Mouse (Mus musculus) hindbrain, postnatal 0 days (tissue): Measurements from ENCODE around the gene Aph1b. TPM values are rescaled to one million over a fixed set of nuclear protein-coding genes. Genes with fewer than 3 reads are reported as not detected.

Experiments
- ATAC-seq: fragments of 200-750 bp; cut with Nextera tagmentation; 2 replicates; pipeline ENCODE4 v1.8.0; 2017; ENCODE audit warnings: mild to moderate bottlenecking, moderate TSS enrichment, moderate library complexity
- DNase-seq: peaks from one replicate; pipeline ENCODE4 v3.0.0-alpha.2; 2015; ENCODE audit warnings: low spot score
- H3K27ac ChIP-seq: fragments of 300-500 bp; sonication (generic); 2 replicates; pipeline ENCODE4 v1.5.1; 2014; ENCODE audit warnings: mild to moderate bottlenecking
- H3K27me3 ChIP-seq: fragments of 300-500 bp; sonication (generic); 2 replicates; pipeline ENCODE4 v1.6.1; 2014; ENCODE audit warnings: low read length, mixed read lengths; ENCODE audit not compliant: insufficient read depth
- H3K36me3 ChIP-seq: fragments of 300-500 bp; sonication (generic); 2 replicates; pipeline ENCODE4 v1.6.1; 2014; ENCODE audit warnings: low read length, mixed read lengths; ENCODE audit not compliant: insufficient read depth
- H3K4me1 ChIP-seq: fragments of 300-500 bp; sonication (generic); 2 replicates; pipeline ENCODE4 v1.6.1; 2014; ENCODE audit warnings: antibody characterized with exemption, low read length, mixed read lengths; ENCODE audit not compliant: insufficient read depth
- H3K4me2 ChIP-seq: fragments of 300-500 bp; sonication (generic); 2 replicates; pipeline ENCODE4 v1.6.1; 2014; ENCODE audit warnings: low read depth, mild to moderate bottlenecking, low read length, moderate library complexity, mixed read lengths
- H3K4me3 ChIP-seq: fragments of 300-500 bp; sonication (generic); 2 replicates; pipeline ENCODE4 v1.5.1; 2014; ENCODE audit warnings: low read length
- H3K9ac ChIP-seq: fragments of 300-500 bp; sonication (generic); replicated peaks from 2 replicates; pipeline ENCODE4 v1.6.1; 2014; ENCODE audit warnings: mild to moderate bottlenecking, low read length, moderate library complexity, mixed read lengths
- H3K9me3 ChIP-seq: fragments of 300-500 bp; sonication (generic); 2 replicates; pipeline ENCODE4 v1.6.1; 2016; ENCODE audit warnings: low read length, mixed read lengths
- CTCF ChIP-seq: IDR thresholded peaks from 2 replicates; pipeline ENCODE4 v1.5.1; 2016; ENCODE audit warnings: antibody characterized with exemption, control low read depth, low read depth
- WGBS: fragments of 180-500 bp; shearing (Covaris S2); extraction: QIAGEN DNeasy Blood & Tissue Kit; methylation state at CpG from one replicate; pipeline ENCODE4 v1.1.7; 2014; 5-methylcytosine and 5-hydroxymethylcytosine counted together
- polyA plus RNA-seq: library from polyadenylated mRNA; unstranded; fragments of >200 nt; fragmentation: Nextera tagmentation; extraction: Ambion mirVana; gene quantifications from 2 replicates; pipeline ENCODE4 v1.2.1, GENCODE M21; 2015
- total RNA-seq: library from RNA; depleted of rRNA; stranded (reverse); fragments of >200 nt; gene quantifications from 2 replicates; pipeline ENCODE4 v1.2.3, GENCODE M21; 2014; rRNA removed

Aph1b gene
- total and polyA plus RNA-seq, 2 experiments from 2014 or later: 15.6 to 26.8 TPM

GRCm38 (mm10) chr9:66732791-66733691 is 62.2 kb downstream of the Aph1b start:
- 0 out of 2 replicates have a peak, but pooled peaks have one; percentile 18 for ATAC-seq
- no peaks in the 10 kb centered on the region for H3K9me3 ChIP-seq
- H3K4me3 ChIP-seq: no peak overlapping the region
- H3K4me2 ChIP-seq: 0 out of 2 replicates have a peak overlapping the region, but pooled peaks have one; percentile 5
- WGBS: 36% methylated on average over 15 of the region's 15 CpGs
- H3K27ac ChIP-seq: no peak overlapping the region
- H3K4me1 ChIP-seq: peaks cover 5% of the 10 kb centered on the region; the same call in 1 of the 2 replicates
- DNase-seq: peak; percentile 47
- no peak overlapping the region for H3K9ac ChIP-seq
- H3K27me3 ChIP-seq: no peaks in the 10 kb centered on the region
- no peaks in the 10 kb centered on the region for H3K36me3 ChIP-seq
- no peak for TF ChIP-seq CTCF

- Histone ChIP-seq H3K9me3 (no peaks in the 10 kb centered on the region), H3K27ac (no peak overlapping the region), H3K36me3 (no peaks in the 10 kb centered on the region), H3K4me3 (no peak overlapping the region), H3K4me1 (peaks cover 5% of the 10 kb centered on the region; the same call in 1 of the 2 replicates), H3K9ac (no peak overlapping the region), H3K4me2 (no peak overlapping the region), H3K27me3 (no peaks in the 10 kb centered on the region)
- no peak for DNase-seq
- ATAC-seq: no peak
- 72% methylated on average over 7 of the region's 7 CpGs for WGBS
- no peak for TF ChIP-seq CTCF
Measured at GRCm38 (mm10) chr9:66731284-66731683, 64.0 kb downstream of the Aph1b start.

GRCm38 (mm10) chr9:66730556-66730955 is 64.7 kb downstream of the Aph1b start:
- no peaks in the 10 kb centered on the region for H3K36me3 ChIP-seq
- no peaks in the 10 kb centered on the region for H3K9me3 ChIP-seq
- H3K27me3 ChIP-seq: no peaks in the 10 kb centered on the region
- no peak overlapping the region for H3K9ac ChIP-seq
- no peak overlapping the region for H3K27ac ChIP-seq
- no peak for ATAC-seq
- DNase-seq: no peak
- TF ChIP-seq CTCF: no peak
- H3K4me3 ChIP-seq: no peak overlapping the region
- peaks cover 5% of the 10 kb centered on the region; the same call in 1 of the 2 replicates for H3K4me1 ChIP-seq
- 68% methylated on average over 3 of the region's 3 CpGs for WGBS
- H3K4me2 ChIP-seq: no peak overlapping the region

- H3K27ac ChIP-seq: no peak overlapping the region
- no peaks in the 10 kb centered on the region for H3K27me3 ChIP-seq
- no peaks in the 10 kb centered on the region for H3K9me3 ChIP-seq
- H3K9ac ChIP-seq: no peak overlapping the region
- DNase-seq: no peak
- H3K36me3 ChIP-seq: no peaks in the 10 kb centered on the region
- no peak overlapping the region for H3K4me2 ChIP-seq
- peaks cover 6% of the 10 kb centered on the region; the same call in 1 of the 2 replicates for H3K4me1 ChIP-seq
- no peak for TF ChIP-seq CTCF
- no peak overlapping the region for H3K4me3 ChIP-seq
- 67% methylated on average over 7 of the region's 7 CpGs for WGBS
- no peak for ATAC-seq
Measured at GRCm38 (mm10) chr9:66727333-66727732, 68.0 kb downstream of the Aph1b start.

GRCm38 (mm10) chr9:66725591-66725990 is 69.7 kb downstream of the Aph1b start:
- 81% methylated on average over 3 of the region's 3 CpGs for WGBS

More at GRCm38 (mm10) chr9:66725591-66725990, 69.7 kb downstream of the Aph1b start:
- Histone ChIP-seq H3K36me3 (no peaks in the 10 kb centered on the region), H3K4me1 (peaks cover 6% of the 10 kb centered on the region; the same call in 1 of the 2 replicates), H3K27me3 (no peaks in the 10 kb centered on the region), H3K27ac (no peak overlapping the region), H3K9ac (no peak overlapping the region), H3K9me3 (no peaks in the 10 kb centered on the region), H3K4me2 (no peak overlapping the region), H3K4me3 (no peak overlapping the region)
- ATAC-seq (no peak), DNase-seq (no peak)
- no peak for TF ChIP-seq CTCF

Other genes starting within 250 kb of the Aph1b start
- gene Usp3, start 202.3 kb downstream of the Aph1b start, total RNA-seq: 27.2 and 28.4 TPM in 2 replicates
- gene Usp3, start 202.3 kb downstream of the Aph1b start, polyA plus RNA-seq: 39.6 and 46.8 TPM in 2 replicates
- gene Car12, start 81.8 kb downstream of the Aph1b start, total RNA-seq: 5.9 and 12.5 TPM in 2 replicates
- gene Car12, start 81.8 kb downstream of the Aph1b start, polyA plus RNA-seq: 6.6 and 7.4 TPM in 2 replicates
- 0.29 and 0.99 TPM in 2 replicates for gene Gm10647, start 1.5 kb upstream of the Aph1b start, total RNA-seq
- gene Gm10647, start 1.5 kb upstream of the Aph1b start, polyA plus RNA-seq: 0.45 and 0.55 TPM in 2 replicates
- gene Aph1c, start 39.2 kb upstream of the Aph1b start, total RNA-seq: 2.1 and 3.1 TPM in 2 replicates
- gene Aph1c, start 39.2 kb upstream of the Aph1b start, polyA plus RNA-seq: 5.3 and 6.3 TPM in 2 replicates
- 25.9 and 32.7 TPM in 2 replicates for gene Rab8b, start 124.2 kb upstream of the Aph1b start, total RNA-seq
- 26.3 and 27.1 TPM in 2 replicates for gene Rab8b, start 124.2 kb upstream of the Aph1b start, polyA plus RNA-seq
- gene Rps27l, start 150.6 kb upstream of the Aph1b start, total RNA-seq: 61.0 and 101 TPM in 2 replicates
- gene Rps27l, start 150.6 kb upstream of the Aph1b start, polyA plus RNA-seq: 258 and 271 TPM in 2 replicates
- gene Lactb, start 180.0 kb upstream of the Aph1b start, total RNA-seq: 13.1 and 18.4 TPM in 2 replicates
- gene Lactb, start 180.0 kb upstream of the Aph1b start, polyA plus RNA-seq: 12.8 and 15.2 TPM in 2 replicates